Mouse (Mus musculus): ENCODE measurements at regions not wholly inside any gene's neighbourhood (a gene's known extent, or its start where the extent isn't known, plus 50 kb on each side); places are given as distances from the start of the nearest gene placed in this dataset.

DNA sequence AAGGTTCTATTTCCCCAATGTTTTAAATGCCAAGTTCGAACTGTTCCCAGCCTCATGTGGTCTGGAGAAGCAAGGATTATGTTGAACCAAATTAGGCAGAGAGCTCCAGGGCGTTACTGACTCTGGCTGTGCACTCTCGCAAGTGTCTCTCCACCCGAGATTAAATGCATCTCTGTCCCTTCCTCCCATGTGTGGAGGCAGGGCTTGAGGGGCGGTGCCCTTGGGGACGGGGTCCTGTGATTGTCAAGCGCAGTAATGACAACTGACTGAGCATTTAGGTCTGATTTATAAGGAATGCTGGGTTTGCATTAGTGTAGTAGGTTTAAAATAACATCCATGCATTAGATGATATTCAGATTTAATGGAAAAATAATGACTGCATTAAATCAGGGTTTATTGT, 65.6 kb upstream of the Ntrk2 start:
- no peaks in the 10 kb centered on the region for H3K9me3 ChIP-seq (replicated peaks; ENCODE audit: control insufficient read depth, low read length)
- no peak overlapping the region for H3K9ac ChIP-seq (ENCODE audit: low read depth, low read length)
- H3K4me3 ChIP-seq (ENCODE audit: low read depth, low read length) = no peak overlapping the region
- no peak overlapping the region for H3K4me2 ChIP-seq
- no peak for ATAC-seq (replicated peaks; ENCODE audit: insufficient number of reproducible peaks, low FRiP score, low TSS enrichment)
- no peaks in the 10 kb centered on the region for H3K27me3 ChIP-seq (ENCODE audit: control insufficient read depth, insufficient read depth, low read length)
- no peaks in the 10 kb centered on the region for H3K4me1 ChIP-seq (ENCODE audit: control insufficient read depth, insufficient read depth, low read length)
- WGBS (ENCODE audit: insufficient replicate concordance) = 61% methylated on average over 7 of the region's 7 CpGs
- no peaks in the 10 kb centered on the region for H3K36me3 ChIP-seq (ENCODE audit: control insufficient read depth, insufficient read depth, low read length)
- no peak overlapping the region for H3K27ac ChIP-seq (ENCODE audit: low read depth, low read length)

DNA sequence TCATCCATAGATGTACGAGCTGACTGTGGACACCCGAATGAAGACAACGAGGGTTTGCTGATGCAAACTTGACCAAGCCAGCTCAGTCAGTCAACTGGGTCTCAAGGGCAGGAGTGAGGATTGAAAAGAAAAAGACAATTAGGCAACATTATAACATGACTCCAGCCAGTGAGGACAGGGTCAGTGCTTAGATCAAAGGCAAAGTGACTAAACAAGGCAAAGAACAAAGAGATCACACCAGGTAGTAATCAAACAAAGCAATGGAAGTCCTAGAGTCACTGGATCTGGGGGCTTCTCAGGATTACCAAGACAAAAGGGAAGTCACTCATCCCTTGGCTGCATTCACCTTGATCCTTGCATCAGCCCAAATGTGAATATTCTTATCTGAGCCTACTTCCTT, 60.3 kb upstream of the Ntrk2 start:
- 80% methylated on average over 3 of the region's 3 CpGs for WGBS (ENCODE audit: insufficient replicate concordance)
- no peaks in the 10 kb centered on the region for H3K9me3 ChIP-seq (replicated peaks; ENCODE audit: control insufficient read depth, low read length)
- no peak overlapping the region for H3K9ac ChIP-seq (ENCODE audit: low read depth, low read length)
- ATAC-seq (replicated peaks; ENCODE audit: insufficient number of reproducible peaks, low FRiP score, low TSS enrichment) = no peak
- H3K4me2 ChIP-seq = no peak overlapping the region
- H3K27ac ChIP-seq (ENCODE audit: low read depth, low read length) = no peak overlapping the region
- H3K4me3 ChIP-seq (ENCODE audit: low read depth, low read length) = no peak overlapping the region
- H3K36me3 ChIP-seq (ENCODE audit: control insufficient read depth, insufficient read depth, low read length) = no peaks in the 10 kb centered on the region
- no peaks in the 10 kb centered on the region for H3K4me1 ChIP-seq (ENCODE audit: control insufficient read depth, insufficient read depth, low read length)
- H3K27me3 ChIP-seq (ENCODE audit: control insufficient read depth, insufficient read depth, low read length) = no peaks in the 10 kb centered on the region

DNA sequence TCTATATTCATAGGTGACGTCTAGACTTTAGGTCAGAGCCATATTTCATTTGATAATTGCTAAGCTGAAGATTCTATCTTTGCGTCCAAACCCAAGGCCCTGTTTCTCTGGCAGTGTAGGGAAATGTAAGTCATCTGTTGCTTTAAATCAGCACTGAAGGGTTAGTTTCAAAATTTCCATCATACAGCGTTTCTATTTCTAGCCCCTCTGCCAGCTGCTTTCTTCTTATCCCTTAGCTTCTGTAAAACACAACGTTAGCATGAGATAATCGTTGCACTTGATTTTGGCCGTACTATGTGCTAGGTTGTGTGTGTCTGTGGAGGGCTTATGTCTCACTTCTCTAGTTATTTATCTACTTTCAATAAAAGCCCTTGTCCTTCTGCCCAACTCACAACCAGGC, 58.7 kb upstream of the Ntrk2 start:
- Histone ChIP-seq H3K27me3 (ENCODE audit: control insufficient read depth, insufficient read depth, low read length) (no peaks in the 10 kb centered on the region), H3K4me2 (no peak overlapping the region), H3K27ac (ENCODE audit: low read depth, low read length) (no peak overlapping the region), H3K9ac (ENCODE audit: low read depth, low read length) (no peak overlapping the region), H3K36me3 (ENCODE audit: control insufficient read depth, insufficient read depth, low read length) (no peaks in the 10 kb centered on the region), H3K4me1 (ENCODE audit: control insufficient read depth, insufficient read depth, low read length) (no peaks in the 10 kb centered on the region), H3K9me3 (replicated peaks; ENCODE audit: control insufficient read depth, low read length) (no peaks in the 10 kb centered on the region), H3K4me3 (ENCODE audit: low read depth, low read length) (no peak overlapping the region)
- WGBS (ENCODE audit: insufficient replicate concordance) = 58% methylated on average over 6 of the region's 6 CpGs
- no peak for ATAC-seq (replicated peaks; ENCODE audit: insufficient number of reproducible peaks, low FRiP score, low TSS enrichment)

DNA sequence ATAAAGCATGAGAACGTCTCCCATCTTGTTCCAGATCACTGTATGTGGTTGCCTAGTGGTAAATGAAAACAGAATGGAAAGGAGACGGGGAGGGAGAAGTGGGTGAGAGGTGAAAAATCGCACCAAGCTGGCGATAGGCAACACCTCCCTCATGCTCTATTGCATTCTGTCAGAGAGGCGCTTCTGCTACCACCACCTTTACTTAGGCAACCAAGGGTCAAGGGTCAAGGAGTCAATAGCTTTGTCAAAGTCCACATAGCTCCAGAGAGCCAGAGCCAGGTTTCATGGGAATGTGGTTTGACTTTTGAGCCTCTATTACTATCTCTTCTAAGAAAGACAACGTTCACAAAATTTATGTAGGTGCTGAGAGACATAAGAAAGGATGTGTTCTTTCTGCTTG, 50.2 kb upstream of the Ntrk2 start:
- H3K27me3 ChIP-seq (ENCODE audit: control insufficient read depth, insufficient read depth, low read length) = no peaks in the 10 kb centered on the region
- WGBS (ENCODE audit: insufficient replicate concordance) = 72% methylated on average over 6 of the region's 6 CpGs
- no peak overlapping the region for H3K4me2 ChIP-seq
- H3K9ac ChIP-seq (ENCODE audit: low read depth, low read length) = no peak overlapping the region
- H3K27ac ChIP-seq (ENCODE audit: low read depth, low read length) = no peak overlapping the region
- H3K36me3 ChIP-seq (ENCODE audit: control insufficient read depth, insufficient read depth, low read length) = no peaks in the 10 kb centered on the region
- no peak for ATAC-seq (replicated peaks; ENCODE audit: insufficient number of reproducible peaks, low FRiP score, low TSS enrichment)
- no peaks in the 10 kb centered on the region for H3K4me1 ChIP-seq (ENCODE audit: control insufficient read depth, insufficient read depth, low read length)
- no peak overlapping the region for H3K4me3 ChIP-seq (ENCODE audit: low read depth, low read length)
- no peaks in the 10 kb centered on the region for H3K9me3 ChIP-seq (replicated peaks; ENCODE audit: control insufficient read depth, low read length)

Data from heart, embryonic 11.5 days (tissue).